Mouse (Mus musculus): ENCODE measurements around the gene Decr2.

DNA sequence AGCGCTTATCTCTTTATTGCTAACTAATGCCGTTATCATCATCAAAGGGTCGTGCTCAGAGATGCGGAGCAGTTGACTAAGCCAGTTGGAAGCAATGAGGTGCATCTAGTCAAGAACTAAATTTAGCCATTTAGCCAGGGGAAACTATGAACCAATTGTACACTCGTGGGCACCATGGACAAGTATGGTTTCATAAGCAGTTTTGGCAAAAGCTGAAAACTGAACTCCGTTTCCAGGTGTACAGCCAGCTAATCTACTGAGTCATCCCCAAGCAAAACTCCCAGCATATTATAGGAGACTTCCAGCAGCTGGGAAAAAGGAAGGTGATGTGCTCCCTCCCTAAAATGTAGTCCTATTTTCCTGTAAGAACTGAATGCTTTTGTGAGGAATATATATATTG, 20.0 kb downstream of the Decr2 start:
- TF ChIP-seq POLR2A (IDR thresholded peaks at IDR 0.05; ENCODE audit: extremely low read depth, insufficient read depth, low read length) = no peak
- no peak for TF ChIP-seq CTCF (IDR thresholded peaks at IDR 0.05; ENCODE audit: low read depth, low read length)

All from liver, adult 2 months (tissue).